Mouse (Mus musculus) cerebellum, adult 11 months (tissue): ENCODE measurements at regions not wholly inside any gene's neighbourhood (a gene's known extent, or its start where the extent isn't known, plus 50 kb on each side); places are given as distances from the start of the nearest gene placed in this dataset.

Experiments used
- DNase-seq: peaks from one replicate; pipeline ENCODE4 v3.0.0; 2022

- DNase-seq = no peak
These were observed 250.6 kb downstream of the Sox9 start for GRCm38 (mm10) chr11:113032487-113033228.

GRCm38 (mm10) chr11:113034911-113035310 lies 252.9 kb downstream of the Sox9 start:
- DNase-seq = no peak

GRCm38 (mm10) chr11:113037736-113038135 lies 255.7 kb downstream of the Sox9 start:
- no peak for DNase-seq

GRCm38 (mm10) chr11:113042710-113043109 lies 260.7 kb downstream of the Sox9 start:
- no peak for DNase-seq

GRCm38 (mm10) chr11:113046200-113047051 lies 264.4 kb downstream of the Sox9 start:
- peak; percentile 16 for DNase-seq

GRCm38 (mm10) chr11:113048158-113048557 lies 266.1 kb downstream of the Sox9 start:
- DNase-seq = no peak

- DNase-seq = no peak
These were observed 267.6 kb downstream of the Sox9 start for GRCm38 (mm10) chr11:113049593-113049992.

- DNase-seq = no peak
These were observed 270.5 kb downstream of the Sox9 start for GRCm38 (mm10) chr11:113052536-113052935.

- DNase-seq = no peak
These were observed 274.1 kb downstream of the Sox9 start for GRCm38 (mm10) chr11:113056042-113056632.

GRCm38 (mm10) chr11:113056824-113057223 lies 274.8 kb downstream of the Sox9 start:
- DNase-seq = peak; percentile 32

GRCm38 (mm10) chr11:113070365-113070764 lies 288.3 kb downstream of the Sox9 start:
- no peak for DNase-seq

GRCm38 (mm10) chr11:113071942-113072341 lies 289.9 kb downstream of the Sox9 start:
- DNase-seq = no peak

- DNase-seq = no peak
These were observed 292.3 kb downstream of the Sox9 start for GRCm38 (mm10) chr11:113074328-113074727.

- no peak for DNase-seq
These were observed 294.3 kb downstream of the Sox9 start for GRCm38 (mm10) chr11:113076371-113076770.

GRCm38 (mm10) chr11:113080311-113080710 lies 298.3 kb downstream of the Sox9 start:
- no peak for DNase-seq

GRCm38 (mm10) chr11:113084442-113084841 lies 302.4 kb downstream of the Sox9 start:
- no peak for DNase-seq

GRCm38 (mm10) chr11:113085556-113085955 lies 303.5 kb downstream of the Sox9 start:
- no peak for DNase-seq

GRCm38 (mm10) chr11:113087084-113087483 lies 305.1 kb downstream of the Sox9 start:
- DNase-seq = no peak

GRCm38 (mm10) chr11:113089637-113090351 lies 307.8 kb downstream of the Sox9 start:
- no peak for DNase-seq

- DNase-seq = no peak
These were observed 310.0 kb downstream of the Sox9 start for GRCm38 (mm10) chr11:113091901-113092568.

GRCm38 (mm10) chr11:113093895-113094445 lies 311.9 kb downstream of the Sox9 start:
- no peak for DNase-seq

- DNase-seq = no peak
These were observed 313.6 kb downstream of the Sox9 start for GRCm38 (mm10) chr11:113095625-113096024.
